Mouse (Mus musculus) ES-E14 (cell line): ENCODE measurements around the gene 1700020D05Rik.

Experiments
- CHD2 ChIP-seq: IDR thresholded peaks from 2 replicates; pipeline ENCODE4 v1.6.1; 2014; ENCODE audit warnings: mild to moderate bottlenecking, low read depth, low read length, inconsistent platforms
- HCFC1 ChIP-seq: IDR thresholded peaks from 2 replicates; pipeline ENCODE4 v1.6.1; 2012; ENCODE audit warnings: low read length, inconsistent platforms, borderline replicate concordance; ENCODE audit not compliant: insufficient read depth
- MAFK ChIP-seq: IDR thresholded peaks from 2 replicates; pipeline ENCODE4 v1.6.1; 2014; ENCODE audit warnings: mild to moderate bottlenecking, low read depth, low read length, inconsistent platforms; ENCODE audit not compliant: insufficient read depth
- ZNF384 ChIP-seq: IDR thresholded peaks from 2 replicates; pipeline ENCODE4 v1.6.1; 2012; ENCODE audit warnings: low read depth, low read length, inconsistent platforms

- TF ChIP-seq HCFC1 (no peak), CHD2 (no peak), MAFK (no peak), ZNF384 (no peak)
Observed at GRCm38 (mm10) chr19:5486771-5487170, 16.8 kb downstream of the 1700020D05Rik start.
